Mouse (Mus musculus) hindbrain, embryonic 16.5 days (tissue): ENCODE measurements around the gene Tipin. TPM values are rescaled to one million over a fixed set of nuclear protein-coding genes. Genes with fewer than 3 reads are reported as not detected.

ENCODE experiments used
- ATAC-seq: fragments of 200-750 bp; cut with Nextera tagmentation; 2 replicates; pipeline ENCODE4 v1.8.0; 2017; ENCODE audit warnings: moderate TSS enrichment, moderate library complexity
- H3K27ac ChIP-seq: fragments of 300-500 bp; sonication (generic); 2 replicates; pipeline ENCODE4 v1.5.1; 2014; ENCODE audit warnings: low read depth, mild to moderate bottlenecking, control low read depth, low read length, moderate library complexity
- H3K27me3 ChIP-seq: fragments of 300-500 bp; sonication (generic); replicated peaks from 2 replicates; pipeline ENCODE4 v1.6.1; 2014; ENCODE audit warnings: low read length; ENCODE audit not compliant: control insufficient read depth, insufficient read depth
- H3K36me3 ChIP-seq: fragments of 300-500 bp; sonication (generic); 2 replicates; pipeline ENCODE4 v1.6.1; 2014; ENCODE audit warnings: mild to moderate bottlenecking, low read length, moderate library complexity, mixed read lengths; ENCODE audit not compliant: control insufficient read depth, insufficient read depth
- H3K4me1 ChIP-seq: fragments of 300-500 bp; sonication (generic); 2 replicates; pipeline ENCODE4 v1.6.1; 2014; ENCODE audit warnings: low read depth, low read length; ENCODE audit not compliant: control insufficient read depth, insufficient read depth
- H3K4me2 ChIP-seq: fragments of 300-500 bp; sonication (generic); 2 replicates; pipeline ENCODE4 v1.6.1; 2014; ENCODE audit warnings: mild to moderate bottlenecking, low read length, control low read depth, moderate library complexity
- H3K4me3 ChIP-seq: fragments of 300-500 bp; sonication (generic); 2 replicates; pipeline ENCODE4 v1.5.1; 2014; ENCODE audit warnings: mild to moderate bottlenecking, low read length, control low read depth, moderate library complexity
- H3K9ac ChIP-seq: fragments of 300-500 bp; sonication (generic); 2 replicates; pipeline ENCODE4 v1.6.1; 2014; ENCODE audit warnings: low read depth, mild to moderate bottlenecking, control low read depth, low read length, moderate library complexity
- H3K9me3 ChIP-seq: fragments of 300-500 bp; sonication (generic); 2 replicates; pipeline ENCODE4 v1.6.1; 2014; ENCODE audit warnings: mild to moderate bottlenecking, low read length, moderate library complexity; ENCODE audit not compliant: control insufficient read depth
- WGBS: fragments of 180-500 bp; shearing (Covaris S2); extraction: QIAGEN DNeasy Blood & Tissue Kit; methylation state at CpG from one replicate; pipeline ENCODE4 v1.1.7; 2014; 5-methylcytosine and 5-hydroxymethylcytosine counted together
- polyA plus RNA-seq: library from polyadenylated mRNA; unstranded; fragments of >200 nt; fragmentation: Nextera tagmentation; extraction: Ambion mirVana; gene quantifications from 2 replicates; pipeline ENCODE4 v1.2.1, GENCODE M21; 2015

The Tipin gene
- polyA plus RNA-seq, 1 experiment from 2014 or later = 68.3 TPM

GRCm38 (mm10) chr9:64351191-64351590, 69.8 kb downstream of the Tipin start:
- Histone ChIP-seq H3K27ac (no peak overlapping the region), H3K9me3 (no peaks in the 10 kb centered on the region), H3K4me1 (no peaks in the 10 kb centered on the region), H3K36me3 (no peaks in the 10 kb centered on the region), H3K4me2 (no peak overlapping the region), H3K27me3 (no peaks in the 10 kb centered on the region), H3K9ac (no peak overlapping the region), H3K4me3 (no peak overlapping the region)
- 42% methylated on average over 3 of the region's 3 CpGs for WGBS
- no peak for ATAC-seq

Other genes starting within 250 kb of the Tipin start
- not detected in 2 replicates for gene Lctl, start 164.4 kb upstream of the Tipin start, polyA plus RNA-seq
- 6.6 and 9.4 TPM in 2 replicates for gene Zwilch, start 108.5 kb upstream of the Tipin start, polyA plus RNA-seq
- gene Rpl4, start 108.2 kb upstream of the Tipin start, polyA plus RNA-seq = 580 and 585 TPM in 2 replicates
- gene Snapc5, start 102.3 kb upstream of the Tipin start, polyA plus RNA-seq = 32.2 and 40.1 TPM in 2 replicates
- gene Uchl4, start 46.4 kb upstream of the Tipin start, polyA plus RNA-seq = 2.1 and 4.3 TPM in 2 replicates
- 78.7 and 83.9 TPM in 2 replicates for gene Map2k1, start 27.9 kb upstream of the Tipin start, polyA plus RNA-seq
- 20.0 and 22.7 TPM in 2 replicates for gene Dis3l, start 59.7 kb downstream of the Tipin start, polyA plus RNA-seq
- 20.0 and 20.2 TPM in 2 replicates for gene Megf11, start 104.0 kb downstream of the Tipin start, polyA plus RNA-seq